Comparison of ENCODE assay signal across 28 mouse cellular contexts in genomic region chr10:41797253-41797652, GRCm38 (mm10).
"Had no signal": no experiment of that assay in that cellular context is flagged by ENCODE, and none has a peak within 500 bp of the region (broad histone marks: within the 10 kb centered on the region; RNA-seq: fewer than 3 reads in every experiment).

No protein-coding gene starts in this region.

- H3K27me3 ChIP-seq: embryonic facial prominence, embryonic 12.5 days; embryonic facial prominence, embryonic 13.5 days; embryonic facial prominence, embryonic 15.5 days; forebrain, embryonic 12.5 days; forebrain, embryonic 13.5 days; forebrain, embryonic 15.5 days had no signal

- H3K27ac ChIP-seq: embryonic facial prominence, embryonic 10.5 days; embryonic facial prominence, embryonic 12.5 days; embryonic facial prominence, embryonic 13.5 days; embryonic facial prominence, embryonic 15.5 days; forebrain, embryonic 10.5 days; forebrain, embryonic 12.5 days; forebrain, embryonic 13.5 days; forebrain, embryonic 15.5 days; gastrocnemius, adult 2 months; heart, adult 2 months had no signal

- H3K9ac ChIP-seq: embryonic facial prominence, embryonic 12.5 days; embryonic facial prominence, embryonic 13.5 days; embryonic facial prominence, embryonic 15.5 days; forebrain, embryonic 12.5 days; forebrain, embryonic 13.5 days; forebrain, embryonic 15.5 days; forebrain, postnatal 0 days had no signal

- H3K4me2 ChIP-seq: embryonic facial prominence, embryonic 12.5 days; embryonic facial prominence, embryonic 13.5 days; embryonic facial prominence, embryonic 15.5 days; forebrain, embryonic 12.5 days; forebrain, embryonic 13.5 days; forebrain, embryonic 15.5 days had no signal

- H3K9me3 ChIP-seq: forebrain, embryonic 15.5 days had no signal

- ATAC-seq: forebrain, embryonic 13.5 days; forebrain, embryonic 14.5 days; forebrain, embryonic 15.5 days; forebrain, embryonic 16.5 days; forebrain, postnatal 0 days had no signal

- H3K4me1 ChIP-seq: embryonic facial prominence, embryonic 10.5 days; embryonic facial prominence, embryonic 12.5 days; embryonic facial prominence, embryonic 13.5 days; embryonic facial prominence, embryonic 15.5 days; forebrain, embryonic 10.5 days; forebrain, embryonic 12.5 days; forebrain, embryonic 13.5 days; forebrain, embryonic 15.5 days had no signal

- H3K4me3 ChIP-seq: embryonic facial prominence, embryonic 10.5 days; embryonic facial prominence, embryonic 12.5 days; embryonic facial prominence, embryonic 13.5 days; embryonic facial prominence, embryonic 15.5 days; erythroblast, embryonic 14.5 days; forebrain, embryonic 10.5 days; forebrain, embryonic 12.5 days; forebrain, embryonic 13.5 days; forebrain, embryonic 15.5 days; gastrocnemius, adult 2 months; heart, adult 2 months had no signal

- DNase-seq: cerebellum, adult 2 months; cerebellum, adult 8-10 months; cerebellum, adult 9-10 months; cerebellum, adult 9-11 months; cerebellum, postnatal 10 days; cerebellum, postnatal 14 days; cerebellum, postnatal 25 days; cerebellum, postnatal 36 days; embryo, embryonic 11 days; forebrain, postnatal 0 days; gastrocnemius, adult 2 months; gastrocnemius, postnatal 10 days; gastrocnemius, postnatal 14 days; gastrocnemius, postnatal 25 days; gastrocnemius, postnatal 36 days; heart, adult 18-20 months; heart, adult 2 months had no signal
